Mouse (Mus musculus) liver, embryonic 13.5 days (tissue): ENCODE measurements around the gene Rb1. TPM values are rescaled to one million over a fixed set of nuclear protein-coding genes. Genes with fewer than 3 reads are reported as not detected.

ENCODE experiments used
- microRNA counts: library from miRNA; unstranded; fragments of <30 nt; microRNA quantifications from one replicate; lab custom pipeline; 2016
- microRNA-seq: library from miRNA; unstranded; fragments of <30 nt; microRNA quantifications from one replicate; pipeline ENCODE4, GENCODE M21; 2016
- polyA plus RNA-seq: library from polyadenylated mRNA; unstranded; fragments of >200 nt; fragmentation: Nextera tagmentation; extraction: Ambion mirVana; gene quantifications from 2 replicates; pipeline ENCODE4 v1.2.1, GENCODE M21; 2015

The Rb1 gene
- polyA plus RNA-seq, 1 experiment from 2014 or later: 16.6 TPM

MicroRNAs within 50 kb of the gene (microRNA counts, 519-probe panel; counts per million panel counts)
- microRNA mmu-miR-687 (lab: Ali Mortazavi, UCI): 114 counts per million

Small RNA genes lying within 50 kb of the gene (microRNA-seq; reads per million reads assigned to microRNA genes)
- gene Mir687: not detected

Other genes starting within 250 kb of the Rb1 start
- 20.2 and 25.1 TPM in 2 replicates for gene Rcbtb2, start 202.8 kb downstream of the Rb1 start, polyA plus RNA-seq
- 3.9 and 5.5 TPM in 2 replicates for gene Lpar6, start 87.9 kb downstream of the Rb1 start, polyA plus RNA-seq
- gene Itm2b, start 59.5 kb upstream of the Rb1 start, polyA plus RNA-seq: 405 and 461 TPM in 2 replicates
- 38.8 and 40.6 TPM in 2 replicates for gene Med4, start 184.2 kb upstream of the Rb1 start, polyA plus RNA-seq
- 60.6 and 75.1 TPM in 2 replicates for gene Sucla2, start 199.5 kb upstream of the Rb1 start, polyA plus RNA-seq
- 4.2 and 5.1 TPM in 2 replicates for gene Nudt15, start 222.4 kb upstream of the Rb1 start, polyA plus RNA-seq